Mouse (Mus musculus) thymus, adult 2 months (tissue): ENCODE data around the gene Pygb.

ENCODE experiments used
- CTCF ChIP-seq: fragments of 200-500 bp; IDR thresholded peaks from 2 replicates; pipeline ENCODE4 v1.5.1; 2012; ENCODE audit warnings: mild to moderate bottlenecking, control low read depth, low read length, moderate library complexity, borderline replicate concordance; ENCODE audit not compliant: control insufficient read depth, poor library complexity, insufficient read depth; ENCODE audit errors: extremely low read depth
- POLR2A ChIP-seq: fragments of 200-500 bp; IDR thresholded peaks from 2 replicates; pipeline ENCODE4 v1.6.1; 2012; ENCODE audit warnings: mild to moderate bottlenecking, low read length, control low read depth, moderate library complexity; ENCODE audit not compliant: control insufficient read depth, poor library complexity, insufficient read depth; ENCODE audit errors: extremely low read depth

- TF ChIP-seq CTCF (no peak), POLR2A (peak; percentile 64; the same call in 1 of the 2 replicates)
These were observed at the start of gene Pygb for GRCm38 (mm10) chr2:150786251-150787180.
